Mouse (Mus musculus) kidney, adult 2 months (tissue): ENCODE measurements around the gene Tgm2. TPM values are rescaled to one million over a fixed set of nuclear protein-coding genes. Genes with fewer than 3 reads are reported as not detected.
A peak's percentile ranks its signal among the peaks of the same experiment; 100 is the strongest.

Experiments
- DNase-seq: peaks from one replicate; pipeline ENCODE4 v3.0.0; 2021
- H3K27ac ChIP-seq: fragments of 200-500 bp; 2 replicates; pipeline ENCODE4 v1.5.1; 2012; ENCODE audit warnings: low read depth, low read length, control low read depth, inconsistent platforms; ENCODE audit not compliant: insufficient read depth
- H3K27me3 ChIP-seq: fragments of 200-500 bp; replicated peaks from 2 replicates; pipeline ENCODE4 v1.6.1; 2012; ENCODE audit warnings: mild to moderate bottlenecking, moderate library complexity, low read length, inconsistent platforms; ENCODE audit not compliant: control insufficient read depth, insufficient read depth
- H3K36me3 ChIP-seq: fragments of 200-500 bp; 2 replicates; pipeline ENCODE4 v1.6.1; 2012; ENCODE audit warnings: mild to moderate bottlenecking, moderate library complexity, low read length, inconsistent platforms; ENCODE audit not compliant: control insufficient read depth, insufficient read depth
- H3K4me1 ChIP-seq: fragments of 200-500 bp; 2 replicates; pipeline ENCODE4 v1.6.1; 2011; ENCODE audit warnings: low read length; ENCODE audit not compliant: control insufficient read depth, insufficient read depth
- H3K4me3 ChIP-seq: fragments of 200-500 bp; 2 replicates; pipeline ENCODE4 v1.5.1; 2011; ENCODE audit warnings: mild to moderate bottlenecking, low read depth, low read length, control low read depth; ENCODE audit not compliant: insufficient read depth
- CTCF ChIP-seq: fragments of 200-500 bp; conservative IDR thresholded peaks from 2 replicates; pipeline ENCODE4 v1.5.1; 2011; ENCODE audit warnings: low read depth, mild to moderate bottlenecking, control low read depth, low read length, moderate library complexity, mixed read lengths; ENCODE audit not compliant: insufficient read depth, insufficient read length
- POLR2A ChIP-seq: fragments of 200-500 bp; IDR thresholded peaks from one replicate; pipeline ENCODE4 v1.6.1; 2011; ENCODE audit warnings: low read depth, low read length, control low read depth
- WGBS: fragments of 180-500 bp; shearing (Covaris S2); methylation state at CpG from one replicate; pipeline ENCODE4 v1.1.7; 2018; 5-methylcytosine and 5-hydroxymethylcytosine counted together
- polyA plus RNA-seq: library from polyadenylated mRNA; depleted of rRNA; stranded (reverse); fragments of >200 nt; gene quantifications from 2 replicates; pipeline ENCODE4 v1.2.3, GENCODE M21; 2012

Tgm2 gene
- polyA plus RNA-seq, 1 experiment, result 221 TPM

DNA sequence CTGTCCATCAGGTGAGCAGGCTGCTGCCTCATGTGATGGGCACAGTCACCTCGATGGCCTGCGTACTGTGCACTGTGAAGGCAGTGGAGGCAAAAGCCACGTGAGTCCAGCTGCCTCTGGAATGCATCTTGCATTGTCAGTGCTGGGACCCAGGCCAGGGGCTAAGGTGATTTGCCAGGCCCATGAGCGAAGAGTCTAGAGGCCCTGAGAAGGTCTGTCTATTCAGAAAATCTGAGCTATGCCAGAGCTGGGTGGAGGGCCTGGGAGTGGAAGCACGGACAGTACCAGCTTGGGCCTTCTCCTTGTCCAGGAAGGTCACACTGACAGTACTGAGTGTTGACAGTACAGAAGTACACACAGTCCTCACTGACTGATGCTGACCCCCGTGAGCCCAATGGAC, 23.4 kb downstream of the Tgm2 start:
- peaks cover 23% of the 10 kb centered on the region for H3K4me1 ChIP-seq
- no peaks in the 10 kb centered on the region for H3K27me3 ChIP-seq
- peaks cover 1% of the 10 kb centered on the region; the same call in 1 of the 2 replicates for H3K36me3 ChIP-seq
- WGBS, result 33% methylated on average over 6 of the region's 6 CpGs
- peak overlapping the region; percentile 77 for H3K27ac ChIP-seq
- peak; percentile 89 for DNase-seq
- TF ChIP-seq CTCF (no peak), POLR2A (no peak)
- no peak overlapping the region for H3K4me3 ChIP-seq

DNA sequence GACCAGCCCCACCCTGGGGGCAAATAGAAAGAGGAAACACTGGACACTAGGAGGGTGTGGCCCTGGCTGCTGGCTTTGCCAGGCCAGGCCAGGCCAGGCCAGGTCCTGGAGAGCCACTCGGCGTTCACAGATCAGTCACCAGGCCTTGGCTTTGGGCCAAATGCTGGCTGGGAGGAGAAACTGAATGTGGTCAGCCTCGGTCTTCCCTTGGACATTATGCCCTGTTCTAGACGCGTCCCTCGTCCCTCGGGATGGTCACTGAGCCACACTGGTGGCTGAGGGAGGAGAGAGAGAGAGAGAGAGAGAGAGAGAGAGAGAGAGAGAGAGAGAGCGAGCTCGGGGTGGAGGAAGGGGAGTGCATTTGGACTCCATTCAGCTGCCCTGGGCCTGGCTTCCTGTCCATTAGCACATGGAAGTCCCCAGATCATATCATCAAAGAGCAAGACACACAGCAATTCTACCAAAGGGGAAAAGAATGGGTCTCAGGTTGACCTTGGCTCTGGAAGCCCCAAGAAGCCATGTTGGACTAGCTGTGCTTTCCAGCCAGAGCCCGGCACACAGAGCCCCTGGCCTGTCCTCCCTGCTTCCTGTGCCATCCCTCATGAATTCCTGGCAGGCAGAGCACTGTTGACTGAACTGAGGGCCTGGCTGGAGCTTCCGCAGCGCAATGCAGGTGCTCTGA, 24.4 kb downstream of the Tgm2 start:
- no peak overlapping the region for H3K4me3 ChIP-seq
- peaks cover 23% of the 10 kb centered on the region for H3K4me1 ChIP-seq
- WGBS, result 18% methylated on average over 12 of the region's 12 CpGs
- peak; percentile 94 for DNase-seq
- no peak for TF ChIP-seq POLR2A
- no peak for TF ChIP-seq CTCF
- H3K27ac ChIP-seq, result peak overlapping the region; percentile 77
- H3K27me3 ChIP-seq, result no peaks in the 10 kb centered on the region
- H3K36me3 ChIP-seq, result peaks cover 1% of the 10 kb centered on the region; the same call in 1 of the 2 replicates

DNA sequence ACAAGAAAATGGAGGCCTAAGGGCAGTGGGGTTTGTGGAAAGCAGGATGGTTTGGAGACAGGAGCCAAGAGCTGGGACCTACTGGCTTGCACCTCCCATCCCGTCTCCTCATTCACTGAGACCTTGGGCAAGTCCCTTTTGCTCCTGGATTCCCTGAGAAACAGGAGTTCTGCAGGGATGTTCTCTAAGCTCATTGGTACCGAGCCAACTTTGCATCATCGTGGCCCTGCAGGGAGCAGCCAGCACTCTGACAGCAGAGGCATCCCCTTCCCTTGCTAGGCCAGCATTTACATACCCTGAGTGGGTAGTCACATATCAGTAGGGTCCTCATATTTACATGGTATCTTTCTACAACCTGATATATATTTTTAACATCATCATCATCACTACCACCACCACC, 25.4 kb downstream of the Tgm2 start:
- no peak for DNase-seq
- no peak overlapping the region for H3K4me3 ChIP-seq
- H3K36me3 ChIP-seq, result peaks cover 1% of the 10 kb centered on the region; the same call in 1 of the 2 replicates
- TF ChIP-seq CTCF (no peak), POLR2A (no peak)
- no peak overlapping the region for H3K27ac ChIP-seq
- no peaks in the 10 kb centered on the region for H3K27me3 ChIP-seq
- 67% methylated on average over 3 of the region's 3 CpGs for WGBS
- H3K4me1 ChIP-seq, result peaks cover 28% of the 10 kb centered on the region

DNA sequence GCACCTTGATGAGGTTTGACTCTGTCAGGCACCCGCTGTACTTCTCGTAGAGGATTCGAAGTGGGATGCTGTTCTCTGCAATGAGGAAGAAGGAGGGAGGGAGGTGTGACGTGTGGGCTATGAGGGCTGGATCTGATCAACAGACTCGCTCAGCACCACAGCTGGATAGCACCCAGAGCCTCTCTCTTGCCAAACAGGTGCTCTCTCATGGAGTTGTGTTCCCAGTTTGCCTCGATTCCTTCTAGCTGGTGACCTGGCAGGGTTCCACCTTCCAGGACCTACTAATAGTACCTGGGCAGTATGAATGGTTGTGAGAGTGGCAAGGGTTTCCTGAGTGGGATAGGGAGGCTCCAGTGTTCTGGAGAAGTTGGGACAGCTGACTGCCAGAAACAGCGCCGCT, 26.0 kb downstream of the Tgm2 start:
- no peak for DNase-seq
- TF ChIP-seq POLR2A, result no peak
- no peak for TF ChIP-seq CTCF
- Histone ChIP-seq H3K4me1 (peaks cover 34% of the 10 kb centered on the region), H3K27me3 (no peaks in the 10 kb centered on the region), H3K4me3 (no peak overlapping the region), H3K36me3 (peaks cover 1% of the 10 kb centered on the region; the same call in 1 of the 2 replicates), H3K27ac (no peak overlapping the region)
- 87% methylated on average over 8 of the region's 8 CpGs for WGBS

DNA sequence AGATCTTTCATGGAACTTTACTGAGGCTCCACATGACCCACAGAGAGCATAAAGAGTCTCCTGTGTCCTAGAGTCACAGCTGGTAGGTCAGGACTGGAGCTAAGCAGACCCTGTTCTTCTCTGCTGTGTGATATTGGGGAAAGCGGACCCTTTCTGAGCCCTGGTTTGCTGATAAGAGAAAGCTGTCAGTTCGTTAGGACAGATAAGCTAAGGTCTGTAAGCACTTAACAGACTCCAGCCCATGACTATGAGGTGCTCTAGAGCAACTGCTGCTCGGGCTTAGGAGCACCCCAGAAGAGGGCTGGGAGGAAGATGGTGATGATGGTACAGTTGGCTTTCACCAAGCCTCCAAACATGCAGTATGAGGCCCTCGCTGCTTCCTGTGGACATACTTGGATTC, 27.1 kb downstream of the Tgm2 start:
- Histone ChIP-seq H3K4me1 (peaks cover 40% of the 10 kb centered on the region), H3K36me3 (peaks cover 1% of the 10 kb centered on the region; the same call in 1 of the 2 replicates), H3K27ac (no peak overlapping the region), H3K4me3 (no peak overlapping the region), H3K27me3 (no peaks in the 10 kb centered on the region)
- TF ChIP-seq CTCF (no peak), POLR2A (no peak)
- DNase-seq, result no peak
- WGBS, result 96% methylated on average over 4 of the region's 4 CpGs

DNA sequence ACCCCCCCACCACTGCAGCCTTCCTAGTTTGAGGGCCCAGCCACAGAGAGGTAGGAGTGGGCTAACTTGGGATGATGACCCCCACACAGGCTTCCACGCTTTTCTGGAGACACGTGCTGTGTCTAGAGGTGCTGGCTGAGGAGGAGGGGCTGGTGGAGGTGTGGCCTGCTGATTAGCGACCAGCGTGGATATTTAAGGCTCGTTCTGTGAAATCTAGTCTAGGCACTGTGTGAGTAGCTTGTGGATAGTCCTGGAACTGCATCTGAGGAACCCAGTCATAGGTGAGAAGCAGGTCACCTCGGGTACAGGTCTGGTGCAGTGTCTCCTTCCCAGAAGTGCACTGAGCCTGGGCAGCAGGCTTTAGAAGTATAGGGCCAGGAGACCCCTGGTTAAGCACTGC, 29.6 kb downstream of the Tgm2 start:
- H3K27ac ChIP-seq, result no peak overlapping the region
- peaks cover 26% of the 10 kb centered on the region for H3K4me1 ChIP-seq
- no peak overlapping the region for H3K4me3 ChIP-seq
- peaks cover 1% of the 10 kb centered on the region; the same call in 1 of the 2 replicates for H3K36me3 ChIP-seq
- H3K27me3 ChIP-seq, result no peaks in the 10 kb centered on the region
- TF ChIP-seq CTCF, result no peak
- no peak for TF ChIP-seq POLR2A
- WGBS, result 42% methylated on average over 6 of the region's 6 CpGs
- DNase-seq, result peak; percentile 25

DNA sequence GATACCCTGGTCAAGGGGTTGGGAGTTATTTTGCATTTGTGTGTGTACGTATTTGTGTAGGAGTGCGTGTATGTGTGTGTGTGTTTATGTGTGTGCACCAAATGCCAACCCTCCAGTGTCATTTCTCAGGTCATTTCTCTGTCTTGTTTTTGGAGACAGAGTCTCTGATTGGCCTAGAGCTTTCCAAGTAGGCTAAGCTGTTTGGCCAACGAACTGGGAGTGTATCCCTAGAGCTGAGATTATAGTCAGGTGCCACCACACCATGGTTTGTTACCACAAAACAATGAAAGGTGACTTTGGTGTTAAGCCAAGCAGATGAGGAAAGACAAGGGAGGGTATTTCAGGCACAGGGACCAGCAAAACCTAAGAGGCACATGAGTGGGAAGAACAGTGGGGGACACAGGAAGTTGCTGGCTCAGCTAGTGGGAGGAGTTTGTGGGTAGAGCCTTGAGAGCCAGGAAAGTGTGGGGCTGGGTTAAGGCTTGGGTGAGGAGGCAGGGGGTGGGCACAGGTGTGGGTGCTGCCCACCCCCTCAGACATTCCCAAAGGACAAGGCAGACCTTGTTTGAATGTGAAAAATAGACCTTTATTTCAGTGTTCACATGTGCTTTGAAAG, 30.3 kb downstream of the Tgm2 start:
- H3K4me1 ChIP-seq, result peaks cover 25% of the 10 kb centered on the region; the same call in 1 of the 2 replicates
- no peaks in the 10 kb centered on the region for H3K27me3 ChIP-seq
- H3K27ac ChIP-seq, result peak overlapping the region; percentile 65; the same call in 1 of the 2 replicates
- peak; percentile 38 for DNase-seq
- H3K4me3 ChIP-seq, result no peak overlapping the region
- WGBS, result 70% methylated on average over 3 of the region's 3 CpGs
- peaks cover 1% of the 10 kb centered on the region; the same call in 1 of the 2 replicates for H3K36me3 ChIP-seq
- TF ChIP-seq CTCF (no peak), POLR2A (no peak)
